Mouse (Mus musculus): ENCODE data around the gene Tcea3.

DNA sequence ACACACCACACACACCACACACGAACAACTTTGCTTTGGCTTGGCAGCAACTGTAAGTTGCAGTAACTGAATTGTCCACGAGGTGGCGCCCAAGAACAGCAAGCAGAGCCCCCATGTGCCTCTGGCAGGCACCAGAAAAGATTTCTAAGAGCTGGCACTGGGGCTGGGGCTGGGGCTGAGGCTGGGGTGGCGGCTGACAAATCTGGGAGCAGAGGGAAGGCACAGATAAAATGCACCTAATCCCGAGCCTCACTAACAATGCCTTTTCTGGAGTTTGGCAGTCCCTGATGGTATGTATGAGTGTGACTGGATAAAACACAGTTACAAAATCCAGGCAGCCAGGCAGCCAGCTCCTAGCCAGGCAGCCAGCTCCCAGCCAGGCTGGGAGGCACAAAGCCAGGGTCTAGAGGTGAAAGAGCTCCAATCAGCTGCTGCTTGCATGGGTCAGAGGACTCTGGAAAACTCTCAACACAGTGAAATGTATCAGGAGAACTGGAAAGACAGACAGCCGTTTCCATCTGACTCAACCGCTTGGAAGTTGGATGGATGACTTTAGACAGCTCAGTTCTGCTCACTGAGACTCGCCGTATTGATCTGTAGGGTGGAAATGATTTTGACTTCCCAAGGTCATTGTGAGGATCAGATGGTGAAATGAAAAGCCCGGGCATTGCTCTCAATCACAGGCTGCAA lies 13.1 kb downstream of the Tcea3 start:
- TF ChIP-seq CTCF (IDR thresholded peaks at IDR 0.05; ENCODE audit: low read depth, low read length) (peak; percentile 87), POLR2A (IDR thresholded peaks at IDR 0.05; ENCODE audit: insufficient read depth, low read length) (no peak), EP300 (IDR thresholded peaks at IDR 0.05; ENCODE audit: insufficient read depth, low read depth, low read length) (no peak)
